Mouse (Mus musculus) heart, embryonic 11.5 days (tissue): ENCODE measurements at regions not wholly inside any gene's neighbourhood (a gene's known extent, or its start where the extent isn't known, plus 50 kb on each side); places are given as distances from the start of the nearest gene placed in this dataset.
A peak's percentile ranks its signal among the peaks of the same experiment; 100 is the strongest.

ENCODE experiments used
- ATAC-seq: fragments of 200-750 bp; cut with Nextera tagmentation; replicated peaks from 2 replicates; pipeline ENCODE4 v1.8.0; 2017; ENCODE audit warnings: moderate library complexity; ENCODE audit not compliant: insufficient number of reproducible peaks, low FRiP score, low TSS enrichment
- H3K27ac ChIP-seq: fragments of 300-500 bp; sonication (generic); 2 replicates; pipeline ENCODE4 v1.5.1; 2014; ENCODE audit warnings: mild to moderate bottlenecking, low read depth, low read length
- H3K27me3 ChIP-seq: fragments of 300-500 bp; sonication (generic); 2 replicates; pipeline ENCODE4 v1.6.1; 2014; ENCODE audit warnings: mild to moderate bottlenecking, low read length, mixed read lengths; ENCODE audit not compliant: control insufficient read depth, insufficient read depth
- H3K36me3 ChIP-seq: fragments of 300-500 bp; sonication (generic); 2 replicates; pipeline ENCODE4 v1.6.1; 2014; ENCODE audit warnings: mild to moderate bottlenecking, low read length, moderate library complexity, mixed read lengths; ENCODE audit not compliant: control insufficient read depth, insufficient read depth
- H3K4me1 ChIP-seq: fragments of 300-500 bp; sonication (generic); 2 replicates; pipeline ENCODE4 v1.6.1; 2014; ENCODE audit warnings: low read length; ENCODE audit not compliant: control insufficient read depth, insufficient read depth
- H3K4me2 ChIP-seq: fragments of 300-500 bp; sonication (generic); 2 replicates; pipeline ENCODE4 v1.6.1; 2014; ENCODE audit warnings: mild to moderate bottlenecking, moderate library complexity
- H3K4me3 ChIP-seq: fragments of 300-500 bp; sonication (generic); 2 replicates; pipeline ENCODE4 v1.5.1; 2014; ENCODE audit warnings: low read depth, low read length
- H3K9ac ChIP-seq: fragments of 300-500 bp; sonication (generic); 2 replicates; pipeline ENCODE4 v1.6.1; 2014; ENCODE audit warnings: mild to moderate bottlenecking, low read depth, low read length, moderate library complexity
- H3K9me3 ChIP-seq: fragments of 300-500 bp; sonication (generic); replicated peaks from 2 replicates; pipeline ENCODE4 v1.6.1; 2016; ENCODE audit warnings: low read length; ENCODE audit not compliant: control insufficient read depth
- WGBS: fragments of 180-500 bp; shearing (Covaris S2); extraction: QIAGEN DNeasy Blood & Tissue Kit; methylation state at CpG from one replicate; pipeline ENCODE4 v1.1.7; 2014; ENCODE audit not compliant: insufficient replicate concordance; 5-methylcytosine and 5-hydroxymethylcytosine counted together

DNA sequence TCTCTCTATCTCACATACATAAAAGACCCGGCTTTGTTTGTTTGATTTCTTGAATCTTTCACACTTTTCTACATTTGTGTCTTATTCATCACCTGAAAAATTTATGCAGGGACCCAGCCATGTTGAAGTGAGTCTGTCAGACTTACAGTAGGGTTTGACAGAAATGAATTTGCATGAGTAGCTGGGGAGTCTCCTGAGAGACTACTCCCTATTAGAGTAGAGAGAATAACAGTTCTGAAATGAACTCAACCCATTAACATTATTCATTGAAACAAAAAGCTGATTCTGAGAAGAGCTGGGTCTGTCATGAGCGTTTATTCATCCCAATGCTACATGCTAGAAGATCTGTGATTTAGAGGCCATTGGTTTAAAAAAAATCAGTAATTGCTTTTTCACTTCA is 82.0 kb upstream of the Snx19 start:
- Histone ChIP-seq H3K9ac (no peak overlapping the region), H3K4me1 (no peaks in the 10 kb centered on the region), H3K36me3 (no peaks in the 10 kb centered on the region), H3K9me3 (no peaks in the 10 kb centered on the region), H3K27ac (no peak overlapping the region), H3K27me3 (no peaks in the 10 kb centered on the region), H3K4me2 (no peak overlapping the region), H3K4me3 (no peak overlapping the region)
- ATAC-seq, result no peak
- WGBS, result 81% methylated on average over 2 of the region's 2 CpGs

DNA sequence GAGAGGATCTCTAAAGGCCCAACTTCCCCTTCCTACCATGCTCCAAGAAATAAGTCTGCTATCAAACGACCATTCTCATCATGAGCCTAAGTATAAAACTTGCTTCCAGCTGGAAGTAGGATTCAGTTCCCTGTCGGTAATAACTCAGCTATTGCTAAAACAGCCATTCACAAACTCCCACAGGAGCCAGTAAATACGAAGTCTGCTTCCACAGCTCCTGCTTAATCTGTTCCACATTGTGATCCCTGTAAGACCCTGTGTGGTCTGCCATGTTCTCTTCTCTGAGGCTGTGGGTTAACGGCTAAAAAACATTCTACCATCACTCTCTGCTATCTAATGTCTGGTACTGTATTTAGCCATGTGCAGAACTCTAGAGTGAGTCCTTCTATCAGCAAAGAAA is 72.9 kb upstream of the Snx19 start:
- no peaks in the 10 kb centered on the region for H3K9me3 ChIP-seq
- no peak for ATAC-seq
- 73% methylated on average over 4 of the region's 4 CpGs for WGBS

DNA sequence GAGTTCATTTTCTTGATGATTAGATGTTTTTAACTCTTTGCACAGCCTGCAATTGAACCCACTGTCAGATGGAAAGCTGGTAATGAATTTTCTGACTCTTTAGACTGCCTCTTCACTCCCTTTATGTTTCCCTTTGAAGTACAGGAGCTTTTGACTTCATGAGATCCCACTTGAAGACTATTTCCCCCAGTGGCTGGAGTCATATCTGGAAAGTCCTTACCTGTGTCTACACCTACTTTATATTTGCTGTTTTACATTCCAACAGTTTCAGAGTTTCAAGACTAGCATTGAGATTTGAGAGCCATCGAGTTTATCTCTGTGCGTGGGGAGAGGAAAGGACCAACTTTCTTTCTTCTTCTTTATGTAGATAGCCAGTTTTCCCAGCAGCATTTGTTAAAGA is 71.3 kb upstream of the Snx19 start:
- no peak overlapping the region for H3K9ac ChIP-seq
- no peak for ATAC-seq
- WGBS, result 46% methylated on average over 2 of the region's 2 CpGs

More for the DNA sequence above, 72.9 kb upstream of the Snx19 start:
- H3K4me1 ChIP-seq, result no peaks in the 10 kb centered on the region
- H3K4me3 ChIP-seq, result no peak overlapping the region
- no peak overlapping the region for H3K9ac ChIP-seq
- H3K4me2 ChIP-seq, result no peak overlapping the region
- no peak overlapping the region for H3K27ac ChIP-seq
- no peaks in the 10 kb centered on the region for H3K36me3 ChIP-seq
- no peaks in the 10 kb centered on the region for H3K27me3 ChIP-seq

DNA sequence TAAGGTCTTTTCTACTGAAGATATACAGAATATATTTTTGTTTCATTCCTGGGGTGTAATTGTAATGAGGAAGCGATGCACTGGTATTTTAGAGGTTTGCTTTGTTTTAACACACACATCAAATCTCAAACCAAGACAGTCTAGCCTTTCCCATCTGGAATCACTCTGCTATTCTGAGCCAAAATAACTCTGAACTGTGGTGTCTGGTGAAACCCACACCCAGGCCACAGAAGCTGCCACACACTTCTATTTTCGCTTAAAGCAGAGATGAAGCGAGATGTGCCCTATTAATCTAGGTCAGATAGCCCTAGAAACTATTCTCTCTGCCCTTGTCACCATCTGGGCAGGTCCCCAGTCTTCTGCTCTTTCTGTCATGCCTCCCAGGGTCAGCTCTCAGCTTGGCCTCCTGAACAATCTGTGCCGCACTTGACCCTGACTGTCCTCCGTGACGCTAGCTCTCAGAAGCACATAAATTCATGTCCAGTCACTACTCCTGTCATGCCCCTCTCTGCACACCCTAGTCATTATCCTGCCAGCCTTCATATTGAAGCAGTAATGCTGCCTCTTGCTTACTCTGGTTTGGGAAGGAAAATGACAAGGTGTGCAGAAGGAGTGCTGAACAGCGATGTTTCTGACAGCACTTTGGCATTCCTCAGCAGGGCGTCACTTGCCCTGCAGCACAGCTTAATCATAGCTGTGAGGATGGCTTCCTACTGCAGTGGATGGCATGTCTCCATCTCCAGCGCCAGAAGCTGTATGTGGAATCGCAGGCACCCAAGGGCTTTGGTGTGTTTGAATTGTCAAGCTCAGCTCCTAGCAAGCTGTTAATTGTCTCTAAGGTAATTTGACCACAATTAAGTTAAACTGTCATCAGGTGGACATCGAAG is 57.1 kb upstream of the Snx19 start:
- Histone ChIP-seq H3K36me3 (no peaks in the 10 kb centered on the region), H3K4me1 (peaks cover 13% of the 10 kb centered on the region; the same call in 1 of the 2 replicates), H3K9ac (no peak overlapping the region), H3K27me3 (no peaks in the 10 kb centered on the region), H3K4me3 (no peak overlapping the region), H3K9me3 (no peaks in the 10 kb centered on the region), H3K4me2 (peak overlapping the region; percentile 17; the same call in 1 of the 2 replicates), H3K27ac (no peak overlapping the region)
- ATAC-seq, result no peak
- 45% methylated on average over 11 of the region's 11 CpGs for WGBS

More for the DNA sequence above, 71.3 kb upstream of the Snx19 start:
- Histone ChIP-seq H3K4me3 (no peak overlapping the region), H3K36me3 (no peaks in the 10 kb centered on the region), H3K4me1 (no peaks in the 10 kb centered on the region), H3K9me3 (no peaks in the 10 kb centered on the region), H3K4me2 (no peak overlapping the region), H3K27me3 (no peaks in the 10 kb centered on the region), H3K27ac (no peak overlapping the region)

DNA sequence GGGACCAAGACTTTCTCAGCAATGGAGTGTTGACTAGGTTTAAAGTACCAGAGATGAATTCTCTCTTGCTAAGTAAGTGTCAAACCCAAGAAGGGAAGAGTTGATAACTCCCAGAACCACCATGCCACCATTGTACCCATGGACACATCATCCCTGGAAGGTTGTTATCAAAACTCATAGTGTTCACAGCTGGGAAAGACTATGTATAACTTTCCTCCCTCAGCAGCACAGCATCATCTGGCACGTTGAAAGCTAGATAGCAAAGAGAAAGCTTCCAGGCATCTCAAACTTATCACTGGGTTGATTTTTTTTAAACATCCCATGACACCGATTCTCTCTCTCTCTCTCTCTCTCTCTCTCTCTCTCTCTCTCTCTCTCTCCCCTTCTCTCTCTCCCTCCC is 56.1 kb upstream of the Snx19 start:
- H3K9ac ChIP-seq, result no peak overlapping the region
- ATAC-seq, result no peak
- 18% methylated on average over 2 of the region's 2 CpGs for WGBS
- no peaks in the 10 kb centered on the region for H3K9me3 ChIP-seq
- H3K27ac ChIP-seq, result no peak overlapping the region
- H3K36me3 ChIP-seq, result no peaks in the 10 kb centered on the region
- H3K27me3 ChIP-seq, result no peaks in the 10 kb centered on the region
- H3K4me1 ChIP-seq, result peaks cover 13% of the 10 kb centered on the region; the same call in 1 of the 2 replicates
- no peak overlapping the region for H3K4me2 ChIP-seq
- H3K4me3 ChIP-seq, result no peak overlapping the region

DNA sequence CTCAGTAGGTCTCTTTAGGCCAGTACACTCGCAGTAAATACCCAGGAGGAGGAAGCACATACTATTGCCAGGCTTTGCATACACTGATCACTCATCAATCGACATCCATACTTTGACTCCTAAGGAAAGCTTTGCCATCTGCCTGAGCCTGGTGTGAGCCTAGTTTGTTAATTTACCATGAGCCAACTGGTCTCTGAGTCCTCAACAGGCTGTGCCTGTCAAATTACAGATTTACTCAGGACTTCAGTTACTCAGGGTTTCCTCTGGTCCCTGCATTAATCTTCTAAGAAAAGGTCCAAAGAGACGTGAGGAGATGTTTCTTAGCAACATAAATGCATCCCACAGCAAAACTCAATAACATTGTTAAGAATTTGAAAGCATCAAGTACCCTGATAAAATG is 50.0 kb upstream of the Snx19 start:
- no peak for ATAC-seq
- H3K4me2 ChIP-seq, result no peak overlapping the region
- H3K9me3 ChIP-seq, result no peaks in the 10 kb centered on the region
- no peak overlapping the region for H3K27ac ChIP-seq
- H3K4me1 ChIP-seq, result no peaks in the 10 kb centered on the region
- H3K4me3 ChIP-seq, result no peak overlapping the region
- H3K9ac ChIP-seq, result no peak overlapping the region
- H3K27me3 ChIP-seq, result no peaks in the 10 kb centered on the region
- H3K36me3 ChIP-seq, result no peaks in the 10 kb centered on the region
- 74% methylated on average over 3 of the region's 3 CpGs for WGBS
